Mouse (Mus musculus): ENCODE measurements at regions not wholly inside any gene's neighbourhood (a gene's known extent, or its start where the extent isn't known, plus 50 kb on each side); places are given as distances from the start of the nearest gene placed in this dataset.

DNA sequence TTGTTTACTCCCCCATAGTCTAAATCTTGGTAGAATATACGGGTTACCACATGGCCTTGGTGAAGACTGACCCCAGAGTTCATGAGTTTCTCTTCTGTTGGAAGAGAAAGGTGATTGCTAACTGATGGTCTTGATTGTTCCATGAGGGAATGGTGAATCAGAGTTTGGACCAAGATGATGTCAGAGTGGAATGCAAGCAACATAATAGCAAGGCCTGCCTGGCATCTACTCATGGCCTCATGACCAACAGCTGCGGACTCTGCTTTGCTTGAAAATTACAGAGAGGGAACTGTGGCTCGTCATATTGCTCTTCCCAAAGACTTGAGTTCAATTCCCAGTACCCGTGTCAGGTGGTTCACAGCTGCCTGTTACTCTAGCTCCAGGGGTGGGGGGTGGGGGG lies 205.9 kb upstream of the Pgrmc2 start:
- Histone ChIP-seq H3K4me3 (no peak overlapping the region), H3K27me3 (no peaks in the 10 kb centered on the region), H3K4me2 (no peak overlapping the region), H3K36me3 (no peaks in the 10 kb centered on the region), H3K4me1 (replicated peaks) (no peaks in the 10 kb centered on the region; the same call in 1 of the 2 replicates), H3K27ac (no peak overlapping the region), H3K9ac (no peak overlapping the region), H3K9me3 (replicated peaks) (no peaks in the 10 kb centered on the region)
- WGBS = 90% methylated on average over 4 of the region's 4 CpGs
- ATAC-seq (replicated peaks; ENCODE audit: insufficient number of reproducible peaks, insufficient read depth, low FRiP score, low read depth) = no peak

DNA sequence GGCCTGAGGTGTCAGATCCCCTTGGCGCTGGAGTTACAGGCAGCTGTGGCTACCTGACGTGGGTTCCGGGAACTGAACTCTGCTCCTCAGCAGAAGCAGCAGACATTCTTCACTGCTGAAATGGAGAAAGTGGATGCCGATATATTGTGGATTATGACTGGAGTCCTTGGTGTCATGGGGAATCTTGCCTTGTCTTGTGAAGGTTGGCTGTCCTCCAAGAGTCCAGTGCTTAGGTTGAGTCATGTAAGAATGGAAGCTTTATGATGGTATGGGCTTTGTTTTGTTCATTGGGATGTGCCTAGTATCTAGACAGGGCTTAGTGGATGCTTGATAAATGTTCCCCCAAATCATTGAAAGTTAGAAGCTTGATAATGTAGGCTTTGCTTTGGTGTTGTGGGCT lies 205.2 kb upstream of the Pgrmc2 start:
- Histone ChIP-seq H3K36me3 (no peaks in the 10 kb centered on the region), H3K4me3 (no peak overlapping the region), H3K27ac (no peak overlapping the region), H3K4me2 (no peak overlapping the region), H3K9ac (no peak overlapping the region), H3K9me3 (replicated peaks) (no peaks in the 10 kb centered on the region), H3K27me3 (no peaks in the 10 kb centered on the region), H3K4me1 (replicated peaks) (no peaks in the 10 kb centered on the region; the same call in 1 of the 2 replicates)
- WGBS = 74% methylated on average over 4 of the region's 4 CpGs
- no peak for ATAC-seq (replicated peaks; ENCODE audit: insufficient number of reproducible peaks, insufficient read depth, low FRiP score, low read depth)

DNA sequence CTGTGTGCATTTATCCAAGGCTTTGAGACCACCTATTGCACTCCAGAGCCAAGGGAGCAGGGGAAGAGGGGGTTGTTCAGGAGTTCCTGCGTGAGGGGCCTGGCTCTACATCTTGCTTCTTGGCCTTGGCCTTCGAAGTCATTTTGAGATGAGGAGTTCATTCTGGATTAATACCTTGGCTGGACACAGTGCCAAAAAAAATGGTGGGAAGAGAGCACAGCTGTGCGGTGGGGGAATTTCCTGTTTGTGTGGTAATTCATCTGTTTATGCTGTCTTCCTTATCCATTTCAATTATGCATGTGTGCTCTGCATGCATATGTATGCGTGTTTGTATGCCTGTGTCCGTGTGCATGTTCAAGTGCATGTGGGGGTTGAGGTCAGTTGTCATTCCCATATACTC lies 202.5 kb upstream of the Pgrmc2 start:
- Histone ChIP-seq H3K27me3 (no peaks in the 10 kb centered on the region), H3K4me3 (no peak overlapping the region), H3K36me3 (no peaks in the 10 kb centered on the region), H3K4me1 (replicated peaks) (no peaks in the 10 kb centered on the region; the same call in 1 of the 2 replicates), H3K4me2 (no peak overlapping the region), H3K9me3 (replicated peaks) (no peaks in the 10 kb centered on the region), H3K9ac (no peak overlapping the region), H3K27ac (no peak overlapping the region; the same call in 1 of the 2 replicates)
- ATAC-seq (replicated peaks; ENCODE audit: insufficient number of reproducible peaks, insufficient read depth, low FRiP score, low read depth) = no peak
- WGBS = 70% methylated on average over 5 of the region's 5 CpGs

DNA sequence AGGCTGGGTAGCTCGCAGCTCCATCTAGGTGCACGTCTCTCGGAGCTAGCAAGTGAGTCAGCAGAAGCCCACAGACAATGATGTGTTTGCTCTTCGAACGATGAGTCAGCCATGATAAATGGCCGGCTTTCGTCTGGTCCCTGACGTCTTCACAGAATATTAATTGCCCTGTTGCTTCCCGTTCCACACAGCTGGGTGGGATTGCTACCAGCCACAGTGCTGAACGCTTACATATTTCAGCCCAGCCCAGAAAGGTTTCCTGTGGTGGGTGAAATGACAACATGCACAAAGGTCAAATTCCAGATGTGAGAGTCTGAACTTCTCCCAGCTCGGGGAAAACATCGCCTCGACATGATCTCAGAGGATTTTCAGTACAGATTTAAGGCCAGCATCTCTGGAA lies 202.1 kb upstream of the Pgrmc2 start:
- Histone ChIP-seq H3K36me3 (no peaks in the 10 kb centered on the region), H3K9me3 (replicated peaks) (no peaks in the 10 kb centered on the region), H3K27ac (no peak overlapping the region; the same call in 1 of the 2 replicates), H3K4me2 (no peak overlapping the region), H3K9ac (no peak overlapping the region), H3K4me3 (no peak overlapping the region), H3K27me3 (no peaks in the 10 kb centered on the region), H3K4me1 (replicated peaks) (no peaks in the 10 kb centered on the region; the same call in 1 of the 2 replicates)
- ATAC-seq (replicated peaks; ENCODE audit: insufficient number of reproducible peaks, insufficient read depth, low FRiP score, low read depth) = no peak
- WGBS = 46% methylated on average over 13 of the region's 13 CpGs

DNA sequence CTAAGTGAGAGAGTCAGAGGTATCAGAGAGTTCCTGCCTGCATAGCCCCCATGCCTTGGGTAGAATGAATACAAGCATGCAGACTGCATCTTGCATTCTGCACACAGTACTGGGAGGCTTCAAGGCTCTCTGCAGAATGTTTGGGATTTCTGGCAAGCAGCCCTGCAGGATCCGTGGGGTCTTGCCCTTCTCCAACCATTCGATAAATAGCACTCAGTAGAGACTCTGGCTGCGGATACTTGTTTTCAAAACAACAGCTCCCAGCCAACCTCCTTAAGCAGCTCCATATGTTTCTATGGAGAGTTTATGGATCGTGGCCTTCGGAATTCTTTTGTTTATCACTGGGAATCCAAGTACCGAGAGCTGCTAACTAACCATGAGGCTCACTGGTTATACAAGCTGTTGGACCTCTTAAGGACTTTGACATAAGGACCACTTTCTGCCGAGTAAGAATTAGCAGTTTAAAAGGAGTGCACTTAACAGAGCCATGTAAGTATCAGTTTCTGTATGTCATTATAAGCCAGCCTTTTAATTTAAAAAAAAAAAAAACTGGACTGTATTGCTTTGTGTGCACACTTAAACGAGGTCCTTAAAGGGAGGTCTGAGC lies 199.7 kb upstream of the Pgrmc2 start:
- no peak overlapping the region for H3K4me3 ChIP-seq
- no peak overlapping the region for H3K27ac ChIP-seq
- H3K4me1 ChIP-seq (replicated peaks) = no peaks in the 10 kb centered on the region; the same call in 1 of the 2 replicates
- H3K27me3 ChIP-seq = no peaks in the 10 kb centered on the region
- H3K36me3 ChIP-seq = no peaks in the 10 kb centered on the region
- 46% methylated on average over 8 of the region's 8 CpGs for WGBS
- no peaks in the 10 kb centered on the region; the same call in 1 of the 2 replicates for H3K9me3 ChIP-seq (replicated peaks)
- no peak overlapping the region for H3K9ac ChIP-seq
- no peak for ATAC-seq (replicated peaks; ENCODE audit: insufficient number of reproducible peaks, insufficient read depth, low FRiP score, low read depth)
- H3K4me2 ChIP-seq = no peak overlapping the region

DNA sequence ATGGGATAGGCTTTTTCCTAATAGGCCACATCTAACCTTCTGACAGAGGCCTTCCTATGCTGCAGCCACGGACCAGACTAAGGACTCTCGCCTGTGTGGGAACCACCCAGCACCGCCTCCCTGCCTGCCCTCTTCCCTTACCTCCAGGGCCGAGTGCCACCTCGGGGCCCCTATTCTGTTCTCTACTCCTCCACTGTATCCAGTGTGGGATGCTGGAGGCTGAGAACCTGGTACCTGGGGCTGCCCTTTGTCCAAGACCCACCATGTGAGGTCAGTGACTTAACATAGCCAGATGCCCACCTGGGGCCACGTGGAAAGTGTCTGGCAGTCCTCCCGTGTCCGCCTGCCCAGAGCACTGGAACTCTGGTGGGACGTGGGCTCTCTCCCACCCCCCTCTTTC lies 193.2 kb upstream of the Pgrmc2 start:
- WGBS = 90% methylated on average over 9 of the region's 9 CpGs
- Histone ChIP-seq H3K9ac (no peak overlapping the region), H3K4me3 (no peak overlapping the region), H3K4me2 (no peak overlapping the region), H3K36me3 (no peaks in the 10 kb centered on the region), H3K9me3 (replicated peaks) (no peaks in the 10 kb centered on the region; the same call in 1 of the 2 replicates), H3K27me3 (no peaks in the 10 kb centered on the region), H3K27ac (no peak overlapping the region), H3K4me1 (replicated peaks) (no peaks in the 10 kb centered on the region)
- no peak; the same call in 1 of the 2 replicates for ATAC-seq (replicated peaks; ENCODE audit: insufficient number of reproducible peaks, insufficient read depth, low FRiP score, low read depth)

DNA sequence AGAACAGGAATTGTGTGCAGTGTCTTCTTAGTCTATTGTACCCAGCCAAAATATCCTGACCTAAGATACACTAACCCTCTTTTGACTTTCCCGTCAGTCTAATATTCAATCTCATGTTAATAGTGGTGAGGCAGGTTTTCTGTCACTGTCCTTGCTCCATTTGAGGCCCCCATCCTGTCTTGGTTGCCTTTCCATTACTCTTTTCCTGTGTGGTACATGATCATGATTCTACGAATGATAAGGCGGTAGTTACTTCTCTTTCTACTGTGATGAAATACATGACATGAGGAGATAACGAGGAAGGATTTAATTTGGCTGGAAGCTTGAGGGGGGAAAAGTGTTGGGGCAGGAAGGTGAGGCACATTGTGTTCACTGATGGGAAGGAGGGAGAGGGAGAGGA lies 185.7 kb upstream of the Pgrmc2 start:
- no peak for ATAC-seq (replicated peaks; ENCODE audit: insufficient number of reproducible peaks, insufficient read depth, low FRiP score, low read depth)
- H3K9me3 ChIP-seq (replicated peaks) = no peaks in the 10 kb centered on the region
- no peak overlapping the region for H3K4me3 ChIP-seq
- H3K4me1 ChIP-seq (replicated peaks) = no peaks in the 10 kb centered on the region
- H3K9ac ChIP-seq = no peak overlapping the region
- 75% methylated on average over 4 of the region's 4 CpGs for WGBS
- no peak overlapping the region for H3K4me2 ChIP-seq
- no peak overlapping the region for H3K27ac ChIP-seq
- H3K27me3 ChIP-seq = no peaks in the 10 kb centered on the region
- H3K36me3 ChIP-seq = no peaks in the 10 kb centered on the region

DNA sequence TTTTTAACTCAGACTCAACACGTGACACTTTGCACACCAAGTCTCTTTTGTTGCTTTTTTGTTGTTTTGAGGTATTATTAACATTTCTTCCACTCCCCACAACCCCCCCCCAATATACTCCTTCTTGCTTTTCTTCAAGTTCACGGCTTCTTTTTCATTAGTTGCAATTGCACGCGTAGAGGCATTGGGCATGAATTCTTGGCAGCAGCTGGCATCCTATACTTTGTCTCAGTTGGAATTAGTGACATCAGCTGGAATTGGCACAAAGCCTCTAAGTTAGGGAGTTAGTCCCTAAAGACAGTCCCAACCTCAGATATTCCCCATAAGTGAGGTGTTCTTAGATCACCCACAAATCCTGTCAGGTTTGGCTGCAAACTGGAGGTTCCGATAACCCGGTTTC lies 183.4 kb upstream of the Pgrmc2 start:
- no peak for ATAC-seq (replicated peaks; ENCODE audit: insufficient number of reproducible peaks, insufficient read depth, low FRiP score, low read depth)
- Histone ChIP-seq H3K4me1 (replicated peaks) (no peaks in the 10 kb centered on the region), H3K9ac (no peak overlapping the region), H3K27ac (no peak overlapping the region), H3K27me3 (no peaks in the 10 kb centered on the region), H3K36me3 (no peaks in the 10 kb centered on the region), H3K4me3 (no peak overlapping the region), H3K9me3 (replicated peaks) (no peaks in the 10 kb centered on the region), H3K4me2 (no peak overlapping the region)
- WGBS = 84% methylated on average over 6 of the region's 6 CpGs

DNA sequence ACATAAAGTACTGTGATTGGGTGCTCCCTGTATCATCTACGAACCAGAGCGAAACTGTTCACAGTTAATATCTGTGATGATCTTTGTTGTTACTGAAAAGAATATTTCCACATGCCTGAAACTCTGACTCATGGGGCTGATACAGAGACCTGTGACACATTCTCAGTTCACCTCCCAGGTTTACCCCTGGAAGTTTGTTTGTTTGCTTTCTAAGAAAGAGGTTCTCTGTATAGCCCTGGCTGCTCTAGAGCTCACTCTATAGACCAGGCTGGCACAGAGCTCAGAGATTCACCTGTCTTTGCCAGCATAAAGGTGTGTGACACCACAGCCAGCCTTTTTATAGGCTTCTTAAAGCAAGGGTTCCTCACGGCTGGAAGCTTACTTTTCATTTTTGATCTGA lies 182.6 kb upstream of the Pgrmc2 start:
- no peaks in the 10 kb centered on the region for H3K36me3 ChIP-seq
- no peak overlapping the region for H3K4me2 ChIP-seq
- no peaks in the 10 kb centered on the region for H3K4me1 ChIP-seq (replicated peaks)
- H3K4me3 ChIP-seq = no peak overlapping the region
- no peak for ATAC-seq (replicated peaks; ENCODE audit: insufficient number of reproducible peaks, insufficient read depth, low FRiP score, low read depth)
- no peak overlapping the region for H3K27ac ChIP-seq
- H3K9ac ChIP-seq = no peak overlapping the region
- H3K27me3 ChIP-seq = no peaks in the 10 kb centered on the region
- whole genome bisulfite sequencing = 91% methylated on average over 3 of the region's 3 CpGs
- no peaks in the 10 kb centered on the region for H3K9me3 ChIP-seq (replicated peaks)

DNA sequence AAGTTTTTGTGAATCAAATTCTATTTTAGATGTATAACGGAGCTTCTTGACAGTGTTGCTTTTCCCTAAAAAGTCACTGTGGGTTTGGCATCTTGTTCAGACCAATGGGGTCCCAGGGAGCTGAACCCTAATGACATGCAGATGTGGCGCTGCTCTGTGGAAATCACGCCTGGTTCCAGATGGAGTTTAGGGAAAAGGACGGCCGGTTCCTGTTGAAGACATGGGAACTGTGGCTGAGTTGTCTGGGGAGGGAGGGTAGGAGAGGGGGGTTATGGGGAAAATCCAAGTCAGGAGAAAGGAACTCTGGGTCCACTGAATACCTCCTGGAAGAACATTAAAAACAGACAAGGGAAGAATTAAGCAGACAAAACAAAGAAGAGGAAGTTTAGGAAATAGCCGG lies 175.4 kb upstream of the Pgrmc2 start:
- no peak overlapping the region for H3K4me3 ChIP-seq
- ATAC-seq (replicated peaks; ENCODE audit: insufficient number of reproducible peaks, insufficient read depth, low FRiP score, low read depth) = no peak
- no peak overlapping the region for H3K9ac ChIP-seq
- no peaks in the 10 kb centered on the region for H3K9me3 ChIP-seq (replicated peaks)
- whole genome bisulfite sequencing = 65% methylated on average over 6 of the region's 6 CpGs
- H3K36me3 ChIP-seq = no peaks in the 10 kb centered on the region
- no peaks in the 10 kb centered on the region for H3K27me3 ChIP-seq
- no peaks in the 10 kb centered on the region for H3K4me1 ChIP-seq (replicated peaks)
- no peak overlapping the region for H3K4me2 ChIP-seq
- no peak overlapping the region for H3K27ac ChIP-seq

DNA sequence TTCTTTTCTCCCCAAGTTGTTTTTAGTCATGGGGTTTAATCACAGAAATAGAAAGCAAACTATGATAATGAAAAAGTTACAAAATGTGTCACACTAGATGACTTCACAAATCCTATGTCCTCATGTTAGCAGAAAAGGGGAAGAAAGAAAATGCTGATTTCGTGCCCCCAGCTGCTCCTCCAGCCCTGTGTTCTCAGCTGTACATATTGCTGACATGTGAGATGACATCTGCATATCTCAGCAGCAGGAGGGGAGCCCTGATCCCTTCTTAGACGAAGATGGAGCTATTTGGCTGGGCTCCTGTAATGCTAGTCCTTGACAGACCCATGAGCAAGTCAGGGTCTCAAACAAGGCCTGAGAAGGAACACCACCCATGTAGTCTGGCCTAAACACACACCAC lies 162.1 kb upstream of the Pgrmc2 start:
- H3K4me3 ChIP-seq = no peak overlapping the region
- WGBS = 63% methylated on average over 2 of the region's 2 CpGs
- no peak for ATAC-seq (replicated peaks; ENCODE audit: insufficient number of reproducible peaks, insufficient read depth, low FRiP score, low read depth)

DNA sequence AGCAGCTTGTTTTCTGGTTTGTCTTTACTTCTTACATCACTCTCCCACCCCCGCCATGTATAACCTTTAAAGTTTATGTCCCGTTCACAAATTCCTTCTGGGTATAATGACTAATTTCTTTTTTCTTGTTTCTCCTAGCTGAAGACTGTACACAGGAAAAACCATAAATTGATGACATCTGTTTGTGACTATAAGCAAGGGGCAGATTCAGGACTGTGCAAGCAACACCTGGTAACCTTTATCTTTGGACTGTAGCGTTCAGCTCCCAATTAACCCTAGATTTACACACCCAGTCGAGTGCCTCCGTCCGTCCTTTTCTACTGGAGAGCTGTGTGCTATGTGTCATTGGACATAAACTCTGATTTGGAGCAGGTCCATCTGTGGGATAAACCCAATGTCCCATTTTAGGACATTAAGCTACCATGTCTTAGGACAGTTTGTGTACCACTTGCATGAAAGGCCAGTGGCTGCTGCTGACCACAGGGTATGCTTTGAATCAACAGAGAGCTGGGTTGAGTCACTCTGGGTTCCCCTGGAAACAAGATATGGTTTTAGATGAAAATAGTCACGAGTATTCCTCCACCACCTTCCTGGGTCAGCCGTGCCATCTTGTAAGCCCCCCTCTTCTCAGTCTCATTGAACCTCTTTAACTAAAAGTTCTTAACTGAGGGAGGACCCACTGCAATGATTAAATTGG lies 159.2 kb upstream of the Pgrmc2 start:
- no peak for ATAC-seq (replicated peaks; ENCODE audit: insufficient number of reproducible peaks, insufficient read depth, low FRiP score, low read depth)
- Histone ChIP-seq H3K4me3 (no peak overlapping the region), H3K9ac (no peak overlapping the region), H3K4me1 (replicated peaks) (no peaks in the 10 kb centered on the region), H3K9me3 (replicated peaks) (no peaks in the 10 kb centered on the region), H3K27ac (no peak overlapping the region), H3K27me3 (no peaks in the 10 kb centered on the region), H3K4me2 (no peak overlapping the region), H3K36me3 (no peaks in the 10 kb centered on the region)
- WGBS = 79% methylated on average over 8 of the region's 8 CpGs

More for the DNA sequence above, 162.1 kb upstream of the Pgrmc2 start:
- Histone ChIP-seq H3K27me3 (no peaks in the 10 kb centered on the region), H3K36me3 (no peaks in the 10 kb centered on the region), H3K4me2 (no peak overlapping the region), H3K9me3 (replicated peaks) (no peaks in the 10 kb centered on the region), H3K9ac (no peak overlapping the region), H3K4me1 (replicated peaks) (no peaks in the 10 kb centered on the region), H3K27ac (no peak overlapping the region)

Measured in heart, embryonic 15.5 days (tissue).